Mouse (Mus musculus) ovary, postnatal 14 days (tissue): ENCODE measurements around the gene Mapk1ip1l.

Experiments
- DNase-seq: peaks from one replicate; pipeline ENCODE4 v3.0.0; 2022; ENCODE audit warnings: low spot score

The Mapk1ip1l gene

GRCm38 (mm10) chr14:47361418-47361817, 63.4 kb downstream of the Mapk1ip1l start:
- DNase-seq = no peak

GRCm38 (mm10) chr14:47361899-47362298, 63.8 kb downstream of the Mapk1ip1l start:
- no peak for DNase-seq

GRCm38 (mm10) chr14:47364742-47365449, 66.8 kb downstream of the Mapk1ip1l start:
- peak; percentile 14 for DNase-seq

- DNase-seq = peak; percentile 32
Observed at GRCm38 (mm10) chr14:47366881-47367321, 68.8 kb downstream of the Mapk1ip1l start.

- peak; percentile 7 for DNase-seq
Observed at GRCm38 (mm10) chr14:47367461-47367860, 69.4 kb downstream of the Mapk1ip1l start, which contains the start of gene Lgals3. Lgals3 (plus strand) TSS chr14:47367751.

- no peak for DNase-seq
Observed at GRCm38 (mm10) chr14:47369741-47370140, 71.7 kb downstream of the Mapk1ip1l start.

- DNase-seq = no peak
Observed at GRCm38 (mm10) chr14:47370790-47371189, 72.7 kb downstream of the Mapk1ip1l start.

GRCm38 (mm10) chr14:47371689-47372088, 73.6 kb downstream of the Mapk1ip1l start:
- no peak for DNase-seq
